Mouse (Mus musculus) gastrocnemius, postnatal 36 days (tissue): ENCODE results near the gene Hectd4. TPM values are rescaled to one million over a fixed set of nuclear protein-coding genes. Genes with fewer than 3 reads are reported as not detected.
"Not testable (repeated sequence)": the region's sequence is repeated elsewhere in the genome, so short reads cannot be mapped to it uniquely, and the experiment has no call there.

ENCODE experiments used
- DNase-seq, 2 experiments: peaks; one replicate each; pipeline ENCODE4 v3.0.0; 2022
- intact Hi-C: fragments of 180-260 bp; cut with DNase I; formaldehyde crosslinking; loops from one replicate; pipeline ENCODE4 v1.15.1; 2025
- total RNA-seq, 2 experiments: library from RNA; stranded (reverse); gene quantifications; 2 replicates each; pipeline ENCODE4 v1.2.3; 2021

Gene Hectd4
- total RNA-seq, 2 experiments from 2014 or later: 10.9 to 12.1 TPM

DNA sequence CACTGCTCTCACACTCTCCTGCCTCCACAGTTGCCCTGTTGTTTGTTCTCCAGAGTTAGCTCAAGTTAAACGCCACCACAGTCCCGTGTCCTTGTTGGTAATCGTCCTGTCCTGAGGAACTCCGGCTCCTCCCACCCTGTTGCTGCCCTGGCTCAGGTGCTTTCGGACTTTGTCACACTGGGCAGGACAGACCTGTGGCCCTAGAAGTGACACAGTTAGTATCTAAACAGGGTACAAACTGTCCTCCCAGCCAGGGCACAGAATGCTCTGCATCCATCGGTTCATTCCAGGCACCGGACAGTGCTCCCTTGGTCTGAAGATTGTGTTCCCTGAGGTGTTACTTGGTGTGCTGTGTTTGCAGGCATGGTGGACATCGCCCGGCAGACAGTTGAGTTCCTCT, 114.0 kb downstream of the Hectd4 start:
- intact Hi-C loops: no loop called here

DNA sequence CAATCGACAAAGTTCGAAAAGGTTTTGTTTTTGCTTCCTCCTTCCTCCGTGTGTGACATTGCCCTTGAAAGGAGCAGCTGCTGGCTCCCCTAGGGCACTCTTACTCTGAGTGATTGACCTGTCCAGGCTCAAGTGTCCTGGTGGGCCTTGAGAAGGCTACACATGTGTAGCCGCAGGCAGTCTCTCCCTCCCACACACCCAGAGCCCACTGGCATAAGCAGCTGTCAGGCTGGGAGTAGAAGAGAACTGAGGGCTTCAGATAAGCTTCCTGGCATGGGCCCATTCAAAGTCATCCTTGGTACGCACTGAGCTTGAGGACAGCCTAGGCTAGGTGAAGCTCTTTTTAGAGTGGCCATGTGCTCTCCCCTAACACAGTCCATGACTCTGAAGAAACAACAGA, 114.4 kb downstream of the Hectd4 start:
- no peak for DNase-seq
- intact Hi-C loops: no loop called here

More for the DNA sequence above, 114.0 kb downstream of the Hectd4 start:
- no peak for DNase-seq

DNA sequence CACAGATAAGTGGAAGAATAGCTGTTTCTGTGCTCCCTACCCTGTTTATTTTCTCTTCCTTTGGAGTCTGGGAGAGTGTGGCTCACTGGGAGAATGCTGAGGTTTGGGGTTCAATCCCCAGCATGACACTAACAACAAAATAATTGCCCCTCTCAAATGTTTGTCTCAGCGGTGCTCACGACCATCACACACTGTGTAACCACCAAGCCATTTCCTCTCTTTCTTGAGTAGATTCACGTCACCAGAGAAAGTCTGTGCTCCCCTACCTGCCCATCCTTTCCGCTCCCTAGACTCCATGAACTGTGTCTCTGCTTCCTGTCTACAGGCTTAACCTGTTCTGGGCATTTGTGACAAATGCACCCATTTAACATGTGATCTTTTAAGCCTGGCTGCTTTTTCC, 115.4 kb downstream of the Hectd4 start:
- DNase-seq: no peak
- intact Hi-C loops: no loop called here

DNA sequence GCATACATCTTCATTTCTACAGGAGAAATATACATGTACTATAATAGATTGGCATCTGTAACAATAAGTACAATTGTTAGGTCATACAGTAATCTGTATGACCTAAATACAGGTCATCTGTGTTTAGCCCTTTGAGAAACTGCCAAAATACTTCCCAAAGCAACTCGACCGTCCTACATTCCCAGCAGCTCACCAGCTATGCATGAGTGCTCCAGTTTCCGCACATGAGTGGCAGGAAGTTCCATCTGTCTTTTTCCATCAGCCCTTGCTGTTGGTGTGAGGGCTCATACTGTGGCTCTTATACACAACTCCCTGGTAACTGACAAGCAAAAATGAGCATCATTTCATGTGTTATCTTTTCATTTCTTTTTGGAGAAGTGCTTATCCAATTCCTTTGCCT, 116.0 kb downstream of the Hectd4 start:
- intact Hi-C loops: no loop called here
- no peak for DNase-seq

DNA sequence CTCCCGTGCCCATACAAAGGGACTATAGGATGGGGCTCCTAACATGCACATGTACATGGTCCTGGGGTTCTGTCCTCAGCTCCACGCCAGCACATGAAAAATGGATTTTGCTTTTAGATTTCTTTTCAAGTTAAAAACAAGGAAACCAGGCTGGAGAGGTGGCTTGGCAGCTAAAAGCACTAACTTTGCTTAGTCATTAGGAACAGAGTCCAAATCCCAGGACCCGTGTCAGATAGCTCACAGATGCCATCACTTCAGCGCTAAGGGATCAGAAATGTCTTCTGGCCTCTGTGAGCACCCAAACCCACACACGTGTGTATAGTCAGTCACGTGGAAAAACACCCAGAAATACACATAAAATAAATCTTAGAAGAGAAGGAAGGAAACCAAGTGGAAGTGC, 116.8 kb downstream of the Hectd4 start:
- no peak for DNase-seq
- intact Hi-C loops: no loop called here

DNA sequence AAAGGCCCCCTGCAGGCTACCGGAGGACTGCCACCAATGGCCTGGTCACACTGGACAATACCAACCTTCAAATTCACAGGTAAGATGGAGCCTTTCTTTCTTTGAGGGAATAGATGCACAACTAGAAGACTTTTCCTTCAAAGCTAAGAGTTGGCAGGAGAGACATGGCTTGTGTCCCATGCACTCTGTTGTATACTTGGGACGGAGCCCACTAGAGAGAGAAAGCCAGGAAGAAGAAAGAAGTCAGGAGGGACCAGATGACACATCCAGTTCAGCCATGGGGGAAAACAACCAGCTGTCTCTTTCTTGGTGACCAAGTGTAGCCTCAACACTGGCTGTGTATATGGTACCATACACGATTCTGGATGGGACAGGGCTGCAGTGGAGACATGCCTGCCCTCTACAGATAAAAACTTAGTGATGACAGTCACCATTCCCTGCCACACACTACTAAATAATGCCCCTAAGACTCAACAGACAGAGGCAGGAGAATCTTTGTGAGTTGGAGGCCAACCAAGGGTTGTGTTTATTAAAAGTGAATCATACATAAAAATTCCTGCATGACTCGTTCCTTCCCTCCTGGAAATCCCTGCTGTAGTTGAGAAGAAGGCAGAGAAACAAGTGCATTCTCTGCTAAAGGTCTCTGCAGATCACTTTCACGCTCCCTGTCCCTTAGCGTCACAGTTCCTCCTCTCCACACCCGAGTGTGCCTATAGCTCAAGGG, 119.7 kb downstream of the Hectd4 start:
- no peak for DNase-seq
- intact Hi-C loops: no loop called here

DNA sequence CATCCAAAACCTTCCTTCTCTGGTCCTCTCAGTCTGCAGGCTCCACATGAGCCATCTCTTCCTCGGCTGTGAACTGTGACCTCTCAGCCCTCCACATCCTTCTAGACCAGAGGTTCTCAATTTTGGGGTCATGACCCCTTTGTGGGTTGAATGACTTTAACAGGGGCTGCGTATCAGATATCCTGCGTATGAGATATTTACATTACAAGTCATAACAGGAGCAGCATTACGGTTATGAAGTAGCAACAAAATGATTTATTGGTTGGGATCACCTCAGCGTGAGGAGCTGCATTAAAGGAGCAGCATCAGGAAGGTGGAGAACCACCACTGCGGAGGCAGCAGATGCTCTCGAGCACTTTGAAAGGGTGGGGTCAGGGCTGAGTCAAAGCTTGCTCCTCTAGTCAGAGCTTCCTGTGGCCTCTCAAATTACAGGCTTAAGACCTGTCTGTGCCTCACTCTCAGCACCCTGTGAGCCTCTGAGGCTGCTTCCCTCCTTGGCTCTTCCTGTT, 121.0 kb downstream of the Hectd4 start:
- no peak for DNase-seq
- intact Hi-C loops: no loop called here

DNA sequence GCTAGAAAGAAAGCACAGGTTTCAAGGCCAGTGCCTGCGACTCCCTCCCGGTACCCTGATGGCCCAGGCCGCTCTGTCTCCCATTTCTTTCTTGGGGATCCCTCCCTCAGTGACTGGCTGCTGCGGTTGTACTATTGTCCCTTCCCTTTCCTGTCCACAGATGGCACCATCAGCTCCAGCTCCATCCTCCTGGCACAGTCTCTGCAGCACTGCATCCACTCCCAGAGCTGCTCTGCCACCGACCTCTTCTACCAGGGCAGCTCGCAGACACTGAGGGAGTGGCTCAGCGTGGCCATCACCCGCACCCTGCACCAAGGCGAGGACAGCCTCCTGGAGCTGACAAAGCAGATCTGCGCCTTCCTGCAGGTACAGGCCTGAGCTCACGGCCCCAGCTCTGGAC, 122.5 kb downstream of the Hectd4 start:
- DNase-seq: no peak
- intact Hi-C loops: no loop called here

DNA sequence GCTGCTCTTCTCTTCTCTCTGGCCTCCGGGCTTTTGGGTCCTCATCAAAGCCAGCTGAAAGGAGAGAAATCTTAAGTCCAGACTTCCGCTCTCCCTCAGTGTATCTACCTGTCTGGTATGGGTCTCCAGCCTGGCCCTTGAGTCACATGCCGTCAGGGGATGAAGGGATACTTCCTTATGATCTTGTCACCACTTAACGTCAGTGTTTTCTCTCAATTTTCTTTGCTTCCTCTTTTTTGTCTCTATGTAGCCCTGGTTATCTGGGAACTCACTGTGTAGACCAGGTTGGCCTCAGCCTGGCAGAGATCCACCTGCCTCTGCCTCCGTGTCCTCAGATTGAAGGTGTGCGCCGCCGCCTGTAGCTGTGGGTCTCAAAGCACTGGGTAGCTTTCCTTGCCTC, 124.0 kb downstream of the Hectd4 start:
- intact Hi-C loops: no loop called here
- no peak for DNase-seq

DNA sequence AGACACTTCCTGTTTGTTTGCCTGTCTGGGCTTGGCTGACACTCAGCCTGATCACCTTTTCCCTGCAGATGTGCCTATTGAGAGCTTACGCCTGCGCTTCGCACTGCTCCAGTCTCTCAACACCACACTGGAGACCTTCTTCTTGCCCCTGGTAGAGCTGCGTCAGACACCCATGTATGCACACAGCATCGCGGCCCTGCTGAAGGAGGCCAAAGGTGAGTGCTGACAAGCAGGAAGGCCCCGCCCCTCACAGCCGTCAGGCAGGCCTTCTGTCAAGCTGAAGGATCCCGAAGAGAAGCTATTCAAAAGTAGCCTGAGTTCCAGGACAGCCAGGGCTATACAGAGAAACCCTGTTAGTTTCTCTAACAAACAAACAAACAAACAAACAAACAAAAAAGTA, 139.2 kb downstream of the Hectd4 start:
- intact Hi-C loops: no loop called here

DNA sequence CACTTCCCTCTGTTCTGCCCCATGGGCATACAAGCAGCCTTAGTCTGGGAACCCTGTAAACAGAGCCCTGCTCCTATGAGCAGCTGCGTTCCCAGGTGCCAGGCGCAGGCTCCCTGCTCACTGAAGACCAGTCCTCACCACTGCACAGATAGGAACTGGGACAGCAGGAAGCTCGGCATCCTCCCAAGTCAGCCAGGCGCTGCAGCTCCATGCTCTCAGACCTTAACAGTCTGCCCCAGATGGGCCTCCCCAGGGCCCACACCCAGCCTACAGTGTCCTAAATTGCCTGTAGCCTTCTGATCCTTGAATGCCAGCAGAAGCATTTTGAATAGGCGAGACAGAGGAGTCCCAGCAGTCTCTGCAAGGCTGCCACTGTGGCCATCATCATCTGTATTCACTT, 141.7 kb downstream of the Hectd4 start:
- intact Hi-C loops: no loop called here

More for the DNA sequence above, 139.2 kb downstream of the Hectd4 start:
- no peak for DNase-seq

DNA sequence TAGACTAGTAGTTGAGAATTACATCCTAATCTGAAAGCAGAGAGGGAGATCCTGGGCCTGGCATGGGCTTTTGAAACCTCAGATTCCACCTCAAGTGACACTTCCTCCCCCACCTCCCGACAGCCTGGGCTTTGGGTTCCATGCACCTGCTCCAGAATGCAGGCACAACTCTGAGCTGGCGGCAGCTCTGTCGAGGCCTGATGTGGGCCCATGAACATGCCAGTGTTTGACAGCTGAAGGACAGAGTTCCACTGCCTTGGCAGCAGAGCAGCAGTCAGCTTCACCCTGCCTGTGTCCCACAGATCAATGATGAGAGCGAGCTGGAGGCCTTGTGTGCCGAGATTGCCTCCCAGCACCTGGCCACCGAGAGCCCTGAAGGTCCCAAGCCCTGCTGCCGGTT, 143.4 kb downstream of the Hectd4 start:
- intact Hi-C loops: no loop called here
- no peak for DNase-seq

More for the DNA sequence above, 141.7 kb downstream of the Hectd4 start:
- no peak for DNase-seq

DNA sequence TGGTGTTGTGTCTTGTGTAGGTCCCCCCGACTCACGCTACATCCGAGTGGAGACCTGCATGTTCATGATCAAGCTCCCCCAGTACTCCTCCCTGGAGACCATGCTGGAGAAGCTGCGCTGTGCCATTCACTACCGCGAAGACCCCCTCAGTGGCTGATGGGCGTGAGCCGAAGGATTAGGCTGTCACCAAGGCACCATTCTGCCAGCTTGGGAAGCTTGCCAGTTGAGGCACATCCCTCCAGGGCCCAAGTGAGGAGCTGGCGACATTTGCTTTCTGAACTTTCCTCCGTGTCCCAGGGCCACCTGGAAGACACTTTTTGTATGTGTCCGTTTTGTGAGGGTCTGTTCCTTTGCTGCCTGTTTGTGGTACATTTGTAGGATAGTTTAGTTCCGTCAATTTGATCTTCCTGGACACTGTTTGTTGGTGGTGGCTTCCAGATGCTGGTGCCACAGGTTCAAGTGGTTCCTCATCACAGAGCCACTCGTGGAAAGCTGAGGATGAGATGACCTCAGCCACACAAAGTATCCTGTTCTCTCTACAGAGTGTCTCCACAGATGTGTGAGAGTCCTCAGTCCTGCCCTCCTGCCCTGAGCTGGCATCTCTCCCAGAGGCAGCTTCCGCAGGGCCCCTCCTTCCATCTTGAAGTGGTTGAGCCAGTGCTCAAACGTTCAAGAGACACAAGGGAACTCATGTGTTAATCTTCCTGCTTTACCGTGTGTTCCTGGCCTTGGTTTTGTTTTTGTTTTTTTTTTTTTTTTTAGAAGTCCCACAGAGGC, 146.6 kb downstream of the Hectd4 start:
- no peak for DNase-seq
- intact Hi-C loops: no loop called here

DNA sequence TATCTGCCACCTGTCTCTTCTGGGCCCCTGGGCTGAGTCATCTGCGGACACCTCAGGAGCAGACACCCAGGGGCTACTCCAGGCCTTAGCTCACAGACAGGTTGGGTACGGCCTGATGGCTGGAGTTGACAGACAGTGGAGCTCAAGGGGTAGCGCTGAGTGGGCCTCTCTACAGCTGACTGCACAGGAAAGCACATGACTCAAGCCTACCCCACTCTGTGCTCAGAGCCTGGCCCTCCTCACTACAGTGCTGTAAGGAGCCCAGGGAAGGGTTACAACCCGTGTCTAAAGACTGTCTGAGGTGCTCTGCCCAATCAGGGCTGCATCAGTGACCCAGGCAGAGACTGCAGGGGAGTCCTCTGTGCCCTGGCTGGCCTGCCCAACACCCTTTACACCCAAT, 147.2 kb downstream of the Hectd4 start:
- intact Hi-C loops: no loop called here
- no peak for DNase-seq

DNA sequence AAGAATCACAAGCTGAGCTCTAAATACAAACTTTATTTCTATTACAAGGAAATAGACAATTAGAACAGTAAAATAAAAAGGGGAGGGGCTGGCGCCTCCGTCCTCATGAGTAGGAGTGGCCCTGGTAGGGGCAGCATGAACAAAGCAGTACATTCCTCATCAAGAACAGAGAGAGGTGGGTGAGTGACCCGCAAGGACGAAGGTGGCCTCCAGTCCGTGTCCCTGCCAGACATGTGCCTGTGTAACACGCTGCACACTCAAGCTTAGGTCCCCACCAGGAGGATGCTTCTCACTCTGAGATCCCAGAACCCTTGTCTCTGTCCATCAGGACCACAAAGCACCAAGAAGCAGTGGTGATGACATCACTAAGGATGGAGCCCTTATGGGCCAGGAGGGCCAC, 151.7 kb downstream of the Hectd4 start:
- DNase-seq: no peak
- intact Hi-C loops: no loop called here

DNA sequence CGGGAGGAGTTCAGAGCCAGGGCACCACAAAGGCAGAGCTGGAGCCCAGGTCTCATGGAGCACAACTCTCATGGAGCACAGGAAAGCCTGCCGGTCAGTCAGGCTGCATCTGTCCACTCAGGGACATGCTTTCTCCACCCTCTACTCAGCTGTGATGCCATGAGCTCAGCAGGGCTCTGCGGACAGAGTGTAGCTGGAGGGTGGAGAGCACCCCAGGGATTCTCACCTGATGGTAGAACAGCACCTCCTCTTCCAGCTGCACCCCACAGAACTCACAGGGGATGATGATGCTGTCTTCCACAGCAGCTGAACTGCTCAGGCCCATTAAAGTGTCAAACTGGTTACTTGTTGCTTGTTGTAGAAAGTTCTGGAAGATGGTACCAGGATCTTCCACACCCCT, 154.8 kb downstream of the Hectd4 start:
- no peak for DNase-seq
- intact Hi-C loops: loop anchor here (5.0 kb wide), 1 partner anchor 157 kb away; no protein-coding TSS in a partner anchor

DNA sequence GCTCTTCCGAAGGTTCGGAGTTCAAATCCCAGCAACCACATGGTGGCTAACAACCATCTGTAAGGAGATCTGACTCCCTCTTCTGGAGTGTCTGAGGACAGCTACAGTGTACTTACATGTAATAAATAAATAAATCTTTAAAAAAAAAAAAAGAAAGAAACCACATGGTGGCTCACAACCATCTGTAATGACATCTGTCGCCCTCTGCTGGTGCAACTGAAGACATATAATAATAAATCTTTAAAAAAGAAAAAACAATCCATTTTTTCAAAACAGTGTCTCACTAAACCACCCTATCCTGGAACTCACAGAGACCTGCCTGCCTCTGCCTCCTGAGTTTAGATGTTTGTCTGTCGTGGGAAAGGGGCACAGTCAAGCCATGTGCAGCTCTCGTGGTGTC, 157.0 kb downstream of the Hectd4 start:
- intact Hi-C loops: loop anchor here (5.0 kb wide), 1 partner anchor 160 kb away; no protein-coding TSS in a partner anchor
- DNase-seq: not testable (repeated sequence)

DNA sequence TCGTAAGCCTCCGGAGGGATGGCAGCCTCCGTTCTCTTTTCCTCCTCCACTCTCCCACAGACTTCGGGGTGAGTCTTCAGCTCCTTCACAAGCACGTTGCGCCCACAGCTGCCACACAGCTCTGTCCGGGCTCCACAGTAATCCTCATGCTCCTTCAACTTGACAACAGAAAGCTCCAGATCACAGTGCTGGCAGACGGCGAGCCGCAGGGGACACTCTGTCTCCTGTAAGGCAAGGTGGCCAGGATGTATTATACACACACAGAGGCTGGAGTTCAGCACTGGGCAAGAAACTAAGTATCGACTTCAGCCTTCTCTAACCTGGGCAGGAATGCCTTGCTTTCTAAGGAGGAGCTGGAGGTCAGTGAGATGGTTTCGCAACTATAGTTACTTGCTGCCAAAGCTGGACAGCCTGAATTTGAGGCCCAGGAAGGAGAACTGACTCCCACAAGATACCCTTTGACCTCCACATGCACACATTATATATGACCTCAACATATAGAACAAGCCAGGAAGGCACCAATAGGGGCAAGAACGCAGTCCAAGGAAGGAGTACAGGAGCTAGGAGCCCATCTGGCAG, 158.7 kb downstream of the Hectd4 start:
- no peak for DNase-seq
- intact Hi-C loops: loop anchor here (5.0 kb wide), 1 partner anchor 161 kb away; no protein-coding TSS in a partner anchor

DNA sequence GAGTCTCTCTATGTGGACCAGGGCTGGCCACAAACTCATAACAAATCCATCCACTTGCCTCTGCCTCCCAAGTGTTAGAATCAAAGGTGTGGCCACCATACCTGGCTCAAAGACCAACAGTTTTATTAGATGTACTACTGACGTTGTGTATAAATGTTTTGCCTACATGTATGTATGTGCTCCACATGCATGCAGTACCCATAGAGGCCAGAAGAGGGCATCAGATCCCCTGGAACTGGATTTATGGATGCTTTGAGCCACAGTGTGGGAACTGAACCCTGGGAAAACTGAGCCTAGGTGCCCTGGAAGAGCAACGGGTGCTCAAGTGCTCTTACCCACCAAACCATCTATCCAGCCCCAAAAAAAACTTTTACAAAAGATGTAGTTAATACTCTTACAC, 160.7 kb downstream of the Hectd4 start:
- no peak for DNase-seq
- intact Hi-C loops: no loop called here

DNA sequence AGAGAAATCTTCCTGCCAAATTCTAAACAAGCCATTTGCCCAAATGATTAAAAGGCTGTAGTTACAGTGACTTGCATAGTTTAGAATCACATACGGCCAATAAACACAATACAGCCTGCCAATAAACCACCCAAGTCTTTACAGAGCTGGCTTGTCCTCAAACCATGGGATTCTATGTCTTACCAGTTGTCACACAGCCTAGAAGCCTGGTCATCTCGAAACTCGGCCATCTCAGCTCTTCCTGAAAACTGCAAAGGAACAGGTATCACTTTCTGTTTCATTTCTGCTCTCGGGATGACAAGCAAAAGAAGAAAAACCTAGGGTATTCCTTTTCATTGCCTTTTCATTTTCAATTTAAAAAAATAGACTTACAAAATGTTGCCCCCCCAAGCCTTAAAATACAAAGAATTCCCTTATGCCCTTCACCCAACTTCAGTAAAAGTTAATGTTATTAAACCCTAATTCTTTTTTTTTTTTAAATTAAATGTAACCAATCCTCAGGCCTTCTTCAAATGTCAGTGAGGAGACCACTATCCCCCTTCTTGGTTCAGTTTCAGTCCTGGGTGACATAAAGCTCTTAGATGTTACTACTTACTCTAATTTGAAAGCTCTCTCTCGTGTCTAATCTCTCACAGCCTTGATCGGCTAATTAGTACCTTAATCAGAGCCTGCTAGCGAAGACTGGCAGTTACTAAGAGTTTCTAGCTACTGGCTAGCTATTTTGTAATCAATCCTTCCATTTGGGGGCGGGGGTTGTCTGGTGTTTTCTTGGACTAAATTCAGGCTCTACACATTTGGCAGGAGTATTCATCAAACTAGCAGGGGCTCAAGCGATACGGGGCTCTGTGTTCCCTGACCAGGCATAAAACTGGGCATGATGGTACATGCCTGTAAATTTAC, 164.1 kb downstream of the Hectd4 start:
- no peak for DNase-seq
- intact Hi-C loops: no loop called here
